Mouse (Mus musculus) T-helper 2 cell (primary cell): Measurements from ENCODE around the gene Perm1.

ENCODE experiments used
- in situ Hi-C: fragments of 300-600 bp; cut with MboI, MseI; formaldehyde crosslinking; loops from one replicate; pipeline ENCODE4 v1.15.1; 2025; ENCODE audit warnings: high pct_unique_total_duplicates

Gene Perm1

DNA sequence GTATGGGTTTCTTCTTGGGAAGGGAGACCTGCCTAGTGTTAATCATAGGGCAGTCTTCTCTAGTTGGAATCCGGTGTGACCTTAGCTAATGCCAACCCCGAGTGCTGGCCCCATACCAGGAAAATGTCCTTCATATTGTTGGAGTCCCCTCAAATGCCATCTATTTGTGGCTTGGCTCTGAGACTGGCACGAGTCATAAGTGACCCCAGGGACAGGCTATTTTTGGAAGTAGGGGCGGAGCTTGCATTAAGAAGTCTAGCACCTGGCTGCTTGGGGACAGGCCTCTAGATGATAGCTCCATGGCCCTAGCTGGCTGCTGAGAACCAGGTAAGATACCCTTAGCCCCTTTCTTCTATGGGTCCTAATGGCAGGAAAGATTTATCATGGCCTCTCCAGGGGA lies at the start of gene Perm1:
Gene Perm1 (plus strand): TSS at position 220 of the 400 bp plus-strand sequence.
- in situ Hi-C loops = no loop called here

GRCm38 (mm10) chr4:156166477-156166876 lies 49.2 kb upstream of the Perm1 start:
- in situ Hi-C loops = loop anchor here (10.0 kb wide), 1 partner anchor 58 kb away; no protein-coding TSS in a partner anchor

DNA sequence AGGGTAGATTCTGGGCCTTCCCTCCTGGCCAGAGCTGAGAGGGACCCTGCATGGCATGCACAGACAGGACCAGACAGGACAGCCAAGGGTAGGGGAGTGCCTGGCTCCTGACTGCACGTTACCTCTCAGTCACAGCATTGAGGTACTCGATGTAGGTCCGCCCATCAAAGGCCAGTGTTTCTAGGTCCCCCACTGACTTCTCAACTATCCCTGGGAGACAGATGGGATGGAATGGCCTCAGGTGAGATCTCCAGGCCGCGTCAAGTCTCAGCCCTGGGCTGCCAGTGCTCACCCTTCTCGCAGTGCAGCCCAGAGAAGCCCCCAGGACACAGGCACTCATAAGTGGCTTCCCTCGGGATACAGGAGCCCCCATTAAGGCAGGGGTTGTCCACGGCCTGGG lies 47.1 kb upstream of the Perm1 start:
- in situ Hi-C loops = loop anchor here (10.0 kb wide), 1 partner anchor 56 kb away; no protein-coding TSS in a partner anchor

- in situ Hi-C loops = loop anchor here (10.0 kb wide), 1 partner anchor 56 kb away; no protein-coding TSS in a partner anchor
Observed at GRCm38 (mm10) chr4:156169129-156169528, 46.5 kb upstream of the Perm1 start.

DNA sequence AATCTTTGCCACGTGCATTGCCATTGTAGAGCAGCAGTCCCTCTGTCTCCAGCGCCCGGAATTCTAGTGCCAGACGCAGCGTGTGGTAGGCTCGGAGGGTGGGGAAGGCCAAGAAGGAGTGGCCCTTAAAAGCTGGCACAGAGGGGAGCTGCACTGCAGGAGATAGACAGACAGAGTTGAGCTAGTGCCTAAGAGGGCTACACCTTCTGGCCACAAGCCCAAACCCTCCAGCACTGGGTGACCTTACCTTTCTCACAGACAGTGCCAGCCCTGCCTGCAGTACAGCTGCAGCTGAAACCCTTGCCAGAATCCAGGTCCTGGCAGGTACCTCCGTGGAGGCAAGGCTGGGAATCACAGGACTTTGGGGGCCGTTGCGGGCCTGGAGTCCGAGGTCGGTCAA lies 43.8 kb upstream of the Perm1 start:
- in situ Hi-C loops = no loop called here

GRCm38 (mm10) chr4:156177630-156178029 lies 38.0 kb upstream of the Perm1 start:
- in situ Hi-C loops = no loop called here

DNA sequence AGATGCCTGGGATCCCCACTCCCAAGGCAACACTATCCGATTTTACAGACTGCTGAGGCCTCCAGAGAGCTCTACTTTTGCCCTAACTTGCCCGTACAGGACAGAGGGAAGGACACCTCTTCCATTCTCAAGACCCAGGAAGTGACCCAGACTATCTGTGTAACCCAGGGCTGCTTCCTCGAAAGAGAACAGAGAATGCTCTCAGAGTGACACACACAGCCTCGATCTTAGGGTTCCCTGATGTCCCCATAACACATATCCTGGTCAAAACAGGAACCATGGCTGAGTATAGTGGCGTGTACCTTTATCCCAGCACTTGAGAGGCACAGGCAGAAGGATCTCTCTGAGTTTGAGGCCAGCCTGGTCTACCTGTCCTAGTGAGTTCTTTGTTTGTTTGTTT lies 31.9 kb upstream of the Perm1 start:
- in situ Hi-C loops = no loop called here

DNA sequence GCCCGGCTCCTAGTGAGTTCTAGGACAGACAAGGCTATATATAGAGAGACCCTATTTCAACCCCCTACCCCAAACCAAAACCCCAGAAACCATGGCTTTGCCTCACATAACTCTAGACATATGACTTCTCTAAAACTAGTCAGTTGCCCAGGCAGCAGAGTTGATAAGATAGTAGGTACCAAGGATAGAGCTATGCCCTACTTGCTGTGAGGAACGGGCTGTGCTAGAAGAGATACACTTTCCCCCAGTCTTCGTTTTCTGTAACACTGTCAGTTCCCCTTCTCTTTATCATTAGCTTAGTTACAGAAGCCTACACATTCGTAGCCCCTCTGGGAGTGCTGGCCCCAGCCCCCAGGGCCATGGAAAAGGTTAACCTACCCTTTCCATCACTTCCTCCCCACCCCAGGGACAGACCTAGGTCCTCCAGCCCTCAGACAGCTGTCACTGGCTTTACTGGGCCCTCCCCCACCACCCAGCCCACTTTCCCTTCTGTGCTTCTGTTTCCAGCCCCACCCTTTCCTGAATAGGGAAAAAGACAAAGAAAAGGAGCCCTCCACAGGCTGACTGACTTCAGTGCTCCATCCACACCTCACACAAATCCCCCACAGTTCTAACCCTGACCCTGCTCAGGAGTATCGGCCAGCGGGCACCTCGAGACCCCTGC lies 31.2 kb upstream of the Perm1 start:
- in situ Hi-C loops = no loop called here

GRCm38 (mm10) chr4:156185456-156185949 lies 30.2 kb upstream of the Perm1 start:
- in situ Hi-C loops = no loop called here

DNA sequence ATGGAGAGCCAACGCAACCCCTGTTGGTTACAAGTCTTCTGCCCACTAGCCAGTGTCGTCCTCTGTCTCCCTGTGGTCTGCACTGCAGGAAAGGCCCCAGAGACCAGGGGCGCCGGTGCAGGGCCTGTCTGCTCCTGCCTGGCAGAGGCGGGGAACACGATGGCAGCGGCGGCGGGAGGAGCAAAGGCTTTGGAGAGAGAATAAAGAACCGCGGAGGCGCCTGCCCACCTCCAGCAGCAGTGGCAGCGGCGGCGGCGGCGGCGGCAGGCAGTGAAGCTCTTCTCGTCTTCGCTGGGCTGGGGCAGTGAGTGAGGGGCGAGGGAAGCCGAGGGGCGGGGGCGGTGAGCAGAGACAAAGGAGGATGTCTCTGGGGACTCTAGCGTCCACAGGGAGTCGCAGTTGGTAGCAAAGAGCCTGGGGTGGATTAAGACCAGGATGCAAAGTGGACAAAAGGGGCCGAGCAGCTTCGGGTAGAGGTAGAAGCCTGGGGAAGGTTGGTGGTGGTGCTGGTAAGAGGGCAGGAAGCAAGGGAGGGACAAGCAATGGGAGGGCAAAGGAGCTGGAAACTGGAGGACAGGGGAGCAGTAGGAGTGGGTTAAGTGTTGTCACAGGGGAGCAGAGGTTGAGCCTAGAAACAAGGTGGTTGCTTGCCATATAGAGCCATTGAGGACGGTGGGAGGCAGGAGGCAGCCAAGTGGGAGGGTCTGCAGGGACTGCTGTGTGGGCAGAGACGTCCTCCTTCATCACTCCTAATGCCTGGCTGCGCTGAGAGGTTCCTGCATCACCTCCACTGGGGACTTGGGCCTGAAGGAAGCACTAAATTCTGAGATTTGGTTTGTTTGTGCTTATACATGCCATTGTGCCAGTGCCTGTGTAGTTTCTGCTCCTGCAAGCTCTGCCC lies 29.5 kb upstream of the Perm1 start:
- in situ Hi-C loops = no loop called here

DNA sequence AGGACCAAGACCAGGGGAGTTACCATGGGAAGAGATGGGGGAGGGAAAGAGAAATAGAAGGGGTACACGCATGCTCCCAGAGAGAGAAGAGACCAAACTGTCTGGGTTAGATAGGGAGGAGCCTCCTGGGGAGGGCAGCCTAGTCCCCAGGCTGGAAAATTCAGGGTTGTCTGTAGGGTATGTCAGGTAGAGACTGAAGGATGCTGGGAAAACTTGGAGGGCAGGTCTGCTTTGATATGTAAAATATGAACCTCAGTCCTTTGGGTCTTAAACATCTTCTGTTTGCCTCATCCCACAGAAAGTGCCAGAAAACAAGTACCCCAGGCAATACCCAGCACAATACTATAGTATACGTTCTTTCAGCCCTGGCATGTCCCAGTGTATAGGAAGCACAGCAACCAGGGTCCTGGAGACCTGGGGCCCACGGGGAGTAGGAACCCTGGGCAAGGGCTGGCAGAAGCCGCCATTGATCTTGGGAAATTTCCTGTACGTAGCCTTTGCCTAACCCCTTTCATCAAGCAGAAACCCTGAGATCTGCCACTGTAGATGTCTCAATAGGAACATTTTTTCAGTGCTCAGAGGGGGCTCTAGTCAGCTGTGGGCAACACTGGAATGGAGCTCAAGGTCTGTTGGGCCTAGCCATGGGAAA lies 27.4 kb upstream of the Perm1 start:
- in situ Hi-C loops = no loop called here

GRCm38 (mm10) chr4:156188811-156189323 lies 26.8 kb upstream of the Perm1 start:
- in situ Hi-C loops = no loop called here

- in situ Hi-C loops = no loop called here
Observed at GRCm38 (mm10) chr4:156192421-156193199, 23.1 kb upstream of the Perm1 start.

GRCm38 (mm10) chr4:156193200-156193590 lies 22.5 kb upstream of the Perm1 start:
- in situ Hi-C loops = no loop called here

- in situ Hi-C loops = no loop called here
Observed at GRCm38 (mm10) chr4:156193906-156194305, 21.8 kb upstream of the Perm1 start.

- in situ Hi-C loops = no loop called here
Observed at GRCm38 (mm10) chr4:156194346-156194745, 21.3 kb upstream of the Perm1 start.

DNA sequence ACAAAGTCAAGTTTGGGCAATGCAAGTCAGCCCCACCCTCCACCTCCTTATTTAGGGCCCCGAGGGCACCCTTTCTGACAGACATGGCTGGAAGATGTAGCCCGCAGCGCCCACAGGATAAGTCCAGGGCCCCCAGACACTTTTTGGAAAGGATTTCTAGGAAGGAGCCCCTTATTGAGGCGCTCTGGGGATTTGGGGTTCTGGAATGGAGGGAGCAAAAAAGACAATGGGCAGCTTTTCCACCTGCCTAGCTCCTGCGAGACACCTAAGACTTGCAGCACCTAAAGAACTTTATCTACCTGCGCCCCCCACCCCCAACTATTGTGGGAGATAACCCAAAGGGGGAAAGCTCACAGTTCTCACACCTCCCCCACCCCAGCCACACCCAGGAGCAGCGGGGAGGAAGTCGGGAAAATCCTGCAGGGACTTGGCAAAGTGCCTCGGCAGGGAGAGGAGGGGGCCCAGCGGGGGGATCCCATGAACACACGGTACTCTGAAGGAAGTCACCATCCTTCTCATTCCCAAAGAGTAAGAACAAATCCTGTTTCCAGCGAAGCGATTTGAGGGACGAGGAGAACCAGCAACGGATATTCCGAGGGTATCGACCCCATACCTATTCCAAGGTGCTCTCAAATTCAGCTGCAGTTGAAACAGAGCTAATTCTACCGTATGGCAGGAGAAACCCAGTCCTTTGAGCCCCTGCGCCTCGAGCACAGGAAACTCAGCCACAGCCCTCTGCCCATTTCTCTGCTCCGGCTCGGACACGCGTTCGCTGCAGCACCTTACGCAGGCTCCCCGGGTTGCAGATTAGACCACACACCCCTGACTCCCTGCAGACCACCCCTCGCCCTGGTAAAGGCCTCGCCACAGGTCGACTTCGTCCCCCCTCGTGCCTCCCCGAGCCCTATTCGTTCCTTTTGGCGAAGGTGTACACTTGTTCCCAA lies 19.5 kb upstream of the Perm1 start:
- in situ Hi-C loops = no loop called here

- in situ Hi-C loops = no loop called here
Observed at GRCm38 (mm10) chr4:156197131-156197828, 18.4 kb upstream of the Perm1 start, which contains the start of gene Agrn. Gene Agrn (minus strand): TSS chr4:156197488.

GRCm38 (mm10) chr4:156197829-156198205 lies 17.9 kb upstream of the Perm1 start:
- in situ Hi-C loops = no loop called here
